Mouse (Mus musculus) common myeloid progenitor, adult 5-6 weeks (primary cell): Measurements from ENCODE around the gene Islr2. TPM values are rescaled to one million over a fixed set of nuclear protein-coding genes. Genes with fewer than 3 reads are reported as not detected.
A peak's percentile ranks its signal among the peaks of the same experiment; 100 is the strongest.

Experiments
- ATAC-seq: replicated peaks from 2 replicates; pipeline ENCODE4 v1.8.0; 2016; ENCODE audit warnings: low read depth, mild to moderate bottlenecking, moderate TSS enrichment, inconsistent platforms; ENCODE audit not compliant: poor library complexity, severe bottlenecking
- total RNA-seq: library from RNA; stranded (forward); fragments of 200-1000, 187-1606 nt; gene quantifications from 2 replicates; pipeline ENCODE4 v1.2.3, GENCODE M21; 2017

The Islr2 gene
- total RNA-seq, 1 experiment from 2014 or later, result not detected

DNA sequence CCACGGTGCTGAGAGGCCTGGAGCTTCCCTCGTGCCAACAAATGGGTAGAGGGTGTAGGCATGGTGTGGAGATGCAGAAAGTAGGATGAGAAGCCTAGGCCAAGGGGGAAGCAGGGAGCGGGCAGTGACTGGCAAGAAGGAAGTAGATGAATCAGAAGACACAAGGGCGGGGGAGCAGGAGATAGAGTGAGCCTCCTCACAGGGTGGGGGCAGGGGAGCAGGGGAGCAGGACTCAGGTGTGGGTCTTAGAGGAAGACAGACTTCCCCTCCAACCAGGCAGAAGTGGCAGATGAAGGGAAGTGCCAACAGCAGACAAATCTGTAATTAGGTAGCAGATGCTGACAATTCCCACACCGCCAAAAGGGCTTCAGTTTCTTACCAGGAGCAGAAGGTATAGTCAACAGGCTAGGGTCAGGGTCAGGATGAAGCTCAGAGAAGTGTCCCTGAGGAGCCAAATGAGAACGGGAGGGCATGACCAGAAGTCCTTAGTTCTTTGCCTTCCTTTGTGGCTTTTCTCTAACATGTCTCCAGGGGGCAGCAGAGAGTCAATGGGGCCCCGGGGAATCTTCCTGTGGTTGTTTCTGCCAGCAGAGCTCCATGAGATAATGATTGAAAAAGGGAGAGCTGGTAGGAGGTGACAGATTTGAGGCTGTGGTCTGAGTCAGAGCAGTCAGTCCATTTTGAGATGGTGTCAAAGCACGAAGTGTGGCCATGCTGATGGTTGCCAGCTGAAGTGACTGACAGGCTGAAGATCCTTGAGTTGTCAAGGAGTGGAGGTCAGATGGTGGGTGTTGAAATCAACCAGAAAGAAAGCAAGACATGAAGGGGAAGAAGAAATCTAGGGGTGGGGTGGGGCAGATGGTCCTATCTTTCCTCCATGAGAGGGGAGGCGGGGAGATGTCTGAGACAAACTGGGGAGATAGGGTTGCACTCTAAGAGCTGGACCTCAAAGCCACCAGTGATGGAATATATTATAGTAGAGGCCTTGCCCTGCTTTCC, 22.1 kb upstream of the Islr2 start:
- ATAC-seq, result peak; percentile 68

DNA sequence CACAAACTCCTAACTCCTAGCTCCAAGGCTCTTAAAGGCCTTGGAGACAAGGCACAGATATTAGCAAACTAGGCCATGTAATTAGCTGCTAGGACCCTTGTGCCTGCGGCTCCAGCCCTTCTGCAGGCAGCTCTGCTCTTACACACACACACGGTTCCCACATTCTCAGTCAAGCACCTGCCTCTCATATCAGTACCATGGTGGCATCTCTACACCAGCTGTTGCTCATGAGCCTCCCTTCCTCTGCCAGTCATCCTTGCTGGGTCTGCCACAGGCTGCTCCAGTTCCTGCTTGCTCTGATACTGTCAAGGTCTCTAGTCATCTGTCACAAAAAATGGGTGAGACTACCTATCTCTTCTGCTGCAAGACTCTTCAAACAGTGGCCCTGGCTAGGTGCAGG, 20.2 kb upstream of the Islr2 start:
- ATAC-seq, result no peak

DNA sequence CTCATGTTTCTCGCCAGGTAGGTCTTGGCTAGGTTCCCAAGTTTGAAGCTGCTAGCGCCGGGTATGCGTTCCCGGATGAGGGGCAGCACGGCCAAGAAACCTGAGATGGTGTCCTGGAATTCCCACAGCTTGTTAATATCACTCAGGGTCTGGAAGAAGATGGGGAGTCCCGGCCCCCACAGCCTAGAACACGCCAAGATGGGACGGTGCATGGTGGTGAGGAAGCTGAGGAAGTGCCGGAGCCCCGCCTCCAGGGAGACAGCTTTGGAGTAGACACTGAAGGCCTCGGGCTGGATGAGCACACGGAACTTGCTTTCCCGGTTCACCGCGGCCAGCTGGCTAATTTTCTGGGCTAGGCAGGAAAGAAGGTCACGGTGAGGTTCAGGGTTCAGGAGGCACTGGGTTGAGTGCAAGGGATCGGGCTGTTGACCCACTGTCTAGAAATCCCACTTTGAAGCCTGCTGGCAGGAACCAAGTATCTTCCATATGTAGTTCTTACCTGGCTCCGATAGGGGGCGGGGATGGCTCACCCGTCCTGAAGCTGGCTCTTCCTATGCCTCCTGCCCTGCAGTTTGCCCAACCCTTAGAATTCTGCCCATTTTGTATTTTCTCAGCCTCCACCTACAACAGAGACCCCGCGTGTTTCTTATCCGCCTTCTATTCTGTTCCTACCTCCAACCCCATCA, 16.2 kb upstream of the Islr2 start:
- peak; percentile 62; the same call in 1 of the 2 replicates for ATAC-seq

DNA sequence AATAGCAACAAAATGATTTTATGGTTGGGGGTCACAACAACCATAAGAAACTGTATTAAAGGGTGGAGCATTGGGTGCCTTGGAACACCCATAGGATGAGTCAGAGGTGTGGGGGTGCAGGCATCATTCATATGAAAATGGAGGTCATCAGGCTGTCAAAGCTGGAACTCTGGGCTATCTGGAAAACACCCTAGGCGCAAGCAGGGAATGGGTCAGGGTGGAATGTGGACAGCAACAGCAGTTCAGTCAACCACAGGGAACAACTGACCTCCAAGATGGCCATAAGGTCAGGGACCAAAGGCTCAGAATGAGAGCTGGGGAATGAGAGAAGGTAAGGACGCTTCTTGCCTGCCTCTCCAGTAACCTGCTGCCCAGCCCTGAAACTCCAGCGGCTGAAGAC, 14.4 kb upstream of the Islr2 start:
- ATAC-seq, result no peak

DNA sequence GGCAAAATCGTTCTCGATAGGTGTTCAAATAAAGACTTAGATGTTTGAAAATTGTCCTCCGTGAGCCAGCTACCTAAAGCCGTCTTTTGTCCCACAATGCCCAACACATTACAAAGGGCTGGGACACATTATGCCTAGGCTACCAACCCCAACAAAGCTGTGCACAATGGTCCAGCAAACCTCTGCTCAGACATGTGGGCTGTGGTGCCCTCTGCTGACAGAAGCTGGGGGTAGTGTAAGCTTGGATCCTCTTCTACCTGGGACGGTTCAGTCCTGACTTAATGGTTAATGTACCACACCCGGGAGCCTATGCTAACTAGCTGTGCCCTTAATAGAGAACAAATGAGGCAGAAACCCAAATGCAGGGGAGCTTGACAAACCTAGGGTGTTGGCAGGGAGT, 12.3 kb upstream of the Islr2 start:
- ATAC-seq, result peak; percentile 24

DNA sequence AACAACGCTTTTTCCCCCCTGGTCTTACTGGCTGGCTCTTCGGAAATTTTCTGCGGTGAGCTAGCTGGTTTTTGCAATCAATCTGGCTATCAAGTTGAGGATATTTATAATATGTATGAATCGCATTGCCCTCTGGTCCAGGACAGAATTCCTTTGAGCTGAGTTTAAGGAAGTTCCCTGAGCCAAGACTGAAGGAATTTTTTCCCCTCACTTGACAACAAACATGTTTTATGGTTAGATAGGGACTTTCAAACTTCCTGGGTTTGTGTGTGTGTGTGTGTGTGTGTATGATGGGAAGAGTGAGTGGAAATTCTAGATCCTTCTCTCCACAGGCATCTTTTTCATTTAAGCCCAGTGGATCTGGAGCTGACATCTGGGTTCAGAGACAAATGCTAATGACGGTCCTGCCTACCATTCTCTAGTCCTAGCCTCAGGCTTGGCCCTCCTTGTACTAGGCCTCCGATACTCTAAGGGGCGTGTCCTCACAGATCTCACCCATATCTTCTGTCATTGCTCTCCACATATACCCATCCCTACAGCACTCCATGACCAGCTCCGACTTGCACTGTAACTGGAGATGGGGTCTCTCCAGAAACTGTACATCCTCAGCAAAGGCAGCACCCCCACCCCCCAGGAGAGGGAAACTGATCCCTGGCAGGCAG, 10.5 kb upstream of the Islr2 start:
- ATAC-seq, result no peak

DNA sequence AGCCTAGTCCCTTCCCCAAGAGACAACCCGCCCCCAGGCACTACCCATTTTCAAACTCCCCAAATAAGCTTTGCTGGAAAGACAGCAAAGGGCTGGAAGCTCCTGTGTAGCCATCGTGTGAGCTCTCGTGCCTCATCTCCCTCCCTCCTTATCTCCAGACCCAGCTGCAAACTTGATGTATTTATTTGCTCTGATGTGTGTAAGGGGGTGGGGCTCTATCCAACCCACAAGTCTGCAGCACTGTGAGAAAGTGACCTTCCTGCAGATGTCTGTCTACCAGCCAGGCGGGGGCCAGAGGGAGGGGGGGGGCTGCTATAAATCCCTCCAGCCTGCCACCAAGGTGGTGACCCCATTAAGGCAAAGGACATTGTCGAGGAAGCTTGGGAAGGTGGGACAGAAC, 9.7 kb upstream of the Islr2 start:
- ATAC-seq, result peak; percentile 79

DNA sequence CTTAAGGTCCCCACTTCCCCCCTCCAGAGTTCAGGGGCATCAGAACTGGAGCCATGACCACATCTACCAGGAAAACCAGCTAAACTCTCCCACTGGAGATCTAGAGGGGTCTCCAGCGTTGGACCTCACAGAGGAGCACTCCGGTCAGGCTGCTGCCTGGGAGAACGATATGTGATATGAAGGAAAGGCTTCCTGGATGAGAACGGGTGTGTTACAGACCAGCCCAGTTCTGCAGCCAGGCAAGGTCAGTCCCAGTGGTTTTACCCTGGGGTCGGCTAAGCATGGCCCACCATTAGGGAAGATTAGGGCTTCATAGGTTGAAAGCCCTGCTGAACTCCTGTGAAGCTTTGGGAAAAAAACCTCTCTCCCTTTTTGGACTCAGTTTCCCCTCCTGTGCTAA, 9.3 kb upstream of the Islr2 start:
- no peak for ATAC-seq

DNA sequence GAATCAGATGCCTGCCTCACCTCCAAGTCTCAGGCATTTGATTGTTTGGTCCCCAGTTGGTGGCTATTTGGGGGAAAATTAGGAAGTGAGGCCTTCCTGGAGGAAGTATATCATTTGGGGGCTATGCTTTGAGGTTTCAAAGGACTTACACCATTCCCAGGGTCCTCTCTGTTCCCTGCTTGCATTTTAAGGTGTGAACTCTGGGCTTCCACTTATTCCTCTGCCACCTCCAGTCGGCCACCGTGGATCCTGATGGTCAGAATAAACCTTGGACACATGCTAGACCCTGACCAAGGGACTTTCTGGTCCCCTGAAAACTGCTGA, 6.1 kb upstream of the Islr2 start:
- no peak for ATAC-seq

DNA sequence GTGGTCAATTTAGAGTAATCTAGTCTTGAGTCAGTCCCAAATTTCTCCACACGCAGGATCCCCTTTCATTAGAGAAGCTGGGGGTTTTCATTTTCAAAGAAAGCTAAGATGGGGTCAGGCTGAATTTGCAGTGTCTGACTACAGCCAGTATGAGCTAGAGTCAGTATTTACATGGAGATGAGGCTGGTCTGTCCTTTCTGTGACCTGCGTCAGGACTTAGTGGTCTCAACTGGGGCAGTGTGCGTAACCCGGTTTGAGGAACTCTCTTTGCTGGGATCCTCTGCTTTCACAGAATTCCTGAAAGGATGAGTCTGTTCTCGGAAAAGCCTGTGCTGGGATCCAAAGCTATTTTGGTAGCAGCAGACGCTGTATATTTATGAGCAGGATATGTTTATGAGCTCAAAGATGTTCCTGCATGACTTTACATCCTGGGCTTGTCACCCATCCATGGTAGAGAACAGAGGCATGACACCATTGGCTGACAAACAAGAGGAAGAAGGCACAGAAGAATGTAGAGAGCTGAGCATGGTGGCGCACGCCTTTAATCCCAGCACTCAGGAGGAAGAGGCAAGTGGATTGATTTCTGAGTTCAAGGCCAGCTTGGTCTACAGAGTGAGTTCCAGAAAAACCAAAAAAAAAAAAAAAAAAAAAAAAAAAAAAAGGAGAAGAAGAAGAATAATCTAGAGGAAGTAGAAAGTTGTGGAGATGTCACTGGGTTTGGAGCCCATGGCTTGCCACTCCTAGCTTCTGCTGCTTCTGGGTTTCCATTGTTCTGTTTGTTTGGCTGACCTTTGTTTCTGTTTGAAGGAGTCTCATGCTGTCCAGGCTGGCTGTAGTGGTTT, 5.6 kb upstream of the Islr2 start:
- no peak for ATAC-seq

DNA sequence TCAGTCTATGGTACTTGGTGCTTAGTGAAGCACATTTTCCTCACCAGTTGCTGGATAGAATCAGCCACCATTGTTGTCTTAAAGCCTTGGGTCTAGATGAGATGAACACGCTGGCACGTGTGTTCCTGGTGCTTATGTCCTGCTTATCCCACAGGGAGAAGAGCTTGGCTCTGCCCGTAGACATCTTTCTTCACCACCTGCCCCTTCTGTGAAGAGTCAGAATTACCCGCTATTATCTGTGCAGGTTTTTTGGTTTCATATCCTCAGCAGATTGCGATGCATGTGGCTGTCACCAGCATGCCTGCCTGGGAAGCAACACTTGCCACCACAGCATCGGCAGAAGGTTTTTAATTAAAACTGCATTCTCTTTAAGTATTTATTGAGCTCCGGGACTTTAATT, 1.9 kb upstream of the Islr2 start:
- ATAC-seq, result no peak

DNA sequence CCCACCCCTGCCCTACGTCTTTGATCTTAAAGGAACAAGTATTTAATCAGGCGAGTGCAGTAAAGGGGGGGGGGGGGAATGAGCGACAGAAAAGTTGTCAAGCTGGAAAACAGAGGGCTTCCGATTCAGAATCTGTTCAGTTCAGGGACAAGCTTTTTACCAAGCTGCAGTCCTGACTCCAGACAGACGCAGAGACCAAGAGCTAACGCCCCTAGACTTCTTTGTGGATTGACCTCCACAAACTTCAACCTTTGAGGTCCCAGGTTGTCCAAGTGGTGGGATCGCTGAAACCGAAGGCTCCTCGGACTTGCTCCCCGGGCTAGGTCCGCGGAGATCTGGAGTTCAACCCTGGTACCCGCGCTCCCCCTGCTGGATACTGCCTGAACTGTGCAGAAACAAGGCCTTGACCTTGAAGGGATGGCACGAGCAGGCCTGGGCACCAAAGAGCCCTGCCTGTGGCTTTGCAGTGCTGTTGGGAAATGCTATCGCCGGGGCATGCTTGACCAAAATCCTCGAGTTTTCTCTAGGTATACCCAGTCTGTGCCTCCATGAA, 405 bp upstream of the Islr2 start:
- ATAC-seq, result peak; percentile 83

DNA sequence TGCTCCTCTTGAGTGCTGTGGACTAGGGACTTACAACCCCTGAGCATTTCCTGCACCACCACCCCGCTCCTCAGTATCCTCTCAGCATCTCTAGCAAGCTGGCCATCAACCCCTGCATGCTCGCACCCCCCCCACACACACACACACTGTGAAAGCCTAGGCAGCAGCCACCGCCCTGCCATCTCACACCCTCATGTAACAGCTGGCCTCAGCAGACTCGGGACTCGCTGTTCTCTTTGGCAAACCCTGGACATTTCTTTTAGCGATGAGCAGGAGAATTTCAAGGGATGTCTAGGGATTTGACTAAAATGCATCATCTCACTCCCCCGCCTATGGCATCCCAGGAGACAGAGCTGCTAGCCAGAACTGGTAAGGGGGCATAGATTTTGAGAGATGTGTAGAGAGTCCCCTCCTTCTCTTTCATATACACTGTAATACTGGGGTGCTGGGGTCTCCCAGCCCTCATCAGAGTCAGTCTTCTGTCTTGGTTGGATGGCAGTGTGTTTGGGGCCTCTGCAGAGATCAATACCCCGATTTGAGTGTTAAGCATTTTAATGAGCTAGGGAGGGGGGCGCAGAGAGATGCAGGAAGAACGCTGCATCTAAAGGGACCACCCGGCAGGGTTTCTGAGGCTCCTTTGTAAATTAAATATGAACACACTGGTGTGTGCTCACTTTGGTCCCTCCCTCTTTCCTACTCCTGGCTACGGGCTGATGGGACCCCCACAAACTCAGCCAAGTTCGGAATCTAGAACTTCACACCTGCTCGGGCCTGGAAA, 1.3 kb downstream of the Islr2 start:
- no peak for ATAC-seq

DNA sequence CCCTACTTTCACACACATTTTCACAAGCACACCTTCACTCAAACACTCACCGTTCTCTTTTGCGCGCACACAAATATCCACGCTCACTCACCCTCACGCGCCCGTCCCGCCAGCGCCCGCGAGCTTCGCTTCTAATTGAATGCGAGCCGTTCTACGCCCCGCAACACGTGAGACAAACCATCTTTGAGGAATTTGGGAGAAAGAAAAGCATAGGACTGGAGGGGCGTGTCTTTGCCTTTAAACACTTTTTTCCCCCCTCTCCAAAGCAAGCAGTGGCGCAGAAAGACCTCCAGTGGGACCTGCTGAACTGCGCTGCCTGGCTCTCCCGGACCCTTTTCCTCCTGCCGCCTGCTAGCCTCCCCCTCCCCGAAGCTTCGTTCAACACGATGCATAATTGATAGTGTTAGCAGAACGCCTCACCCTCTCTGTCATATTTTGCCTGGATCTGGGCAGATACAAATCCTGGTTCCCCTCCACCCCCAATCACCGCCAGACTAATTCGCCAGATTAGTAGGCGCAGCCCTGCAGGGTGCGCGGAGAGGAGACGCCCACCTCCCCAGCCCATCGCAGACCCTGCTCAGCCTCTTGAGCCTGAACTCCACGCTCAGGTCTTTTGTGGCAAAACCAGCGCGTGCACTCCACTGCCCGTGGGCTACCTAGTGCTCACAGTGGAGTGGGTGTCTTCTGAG, 2.1 kb downstream of the Islr2 start:
- ATAC-seq, result no peak

DNA sequence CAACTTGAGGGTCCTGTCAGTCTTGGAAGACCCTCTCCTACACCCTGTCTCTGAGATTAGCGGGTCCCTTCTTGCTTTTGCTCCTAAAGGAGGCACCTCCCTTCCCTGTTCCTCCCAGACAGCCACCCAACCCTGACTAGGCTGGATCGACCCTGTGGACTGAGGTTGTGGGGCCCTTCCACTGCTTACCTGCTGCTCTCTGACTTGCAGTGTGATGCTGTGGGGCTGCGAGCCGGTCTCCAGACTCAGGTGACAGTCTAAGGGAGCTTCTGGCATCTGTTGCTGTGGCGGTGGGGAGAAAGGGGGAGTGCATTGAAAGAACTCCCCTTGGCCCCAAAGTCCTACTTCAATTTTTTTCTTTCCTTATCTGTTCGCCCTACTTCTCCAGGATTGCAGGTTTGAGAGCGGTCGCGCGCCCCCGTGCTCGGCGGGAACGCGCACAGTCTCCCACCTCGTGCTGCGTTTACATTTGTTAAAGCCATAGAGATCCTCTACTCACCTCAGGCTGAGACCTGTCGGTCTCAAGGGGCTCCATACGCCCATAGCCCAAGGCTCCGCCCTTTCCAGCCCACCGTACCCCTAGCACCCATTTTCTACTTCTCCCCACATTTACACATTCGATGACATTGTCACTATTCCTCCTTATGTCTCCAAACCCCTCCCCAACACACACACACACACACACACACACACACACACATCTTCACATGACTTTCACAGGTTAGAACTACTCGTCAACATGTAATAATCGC, 2.9 kb downstream of the Islr2 start:
- no peak for ATAC-seq

DNA sequence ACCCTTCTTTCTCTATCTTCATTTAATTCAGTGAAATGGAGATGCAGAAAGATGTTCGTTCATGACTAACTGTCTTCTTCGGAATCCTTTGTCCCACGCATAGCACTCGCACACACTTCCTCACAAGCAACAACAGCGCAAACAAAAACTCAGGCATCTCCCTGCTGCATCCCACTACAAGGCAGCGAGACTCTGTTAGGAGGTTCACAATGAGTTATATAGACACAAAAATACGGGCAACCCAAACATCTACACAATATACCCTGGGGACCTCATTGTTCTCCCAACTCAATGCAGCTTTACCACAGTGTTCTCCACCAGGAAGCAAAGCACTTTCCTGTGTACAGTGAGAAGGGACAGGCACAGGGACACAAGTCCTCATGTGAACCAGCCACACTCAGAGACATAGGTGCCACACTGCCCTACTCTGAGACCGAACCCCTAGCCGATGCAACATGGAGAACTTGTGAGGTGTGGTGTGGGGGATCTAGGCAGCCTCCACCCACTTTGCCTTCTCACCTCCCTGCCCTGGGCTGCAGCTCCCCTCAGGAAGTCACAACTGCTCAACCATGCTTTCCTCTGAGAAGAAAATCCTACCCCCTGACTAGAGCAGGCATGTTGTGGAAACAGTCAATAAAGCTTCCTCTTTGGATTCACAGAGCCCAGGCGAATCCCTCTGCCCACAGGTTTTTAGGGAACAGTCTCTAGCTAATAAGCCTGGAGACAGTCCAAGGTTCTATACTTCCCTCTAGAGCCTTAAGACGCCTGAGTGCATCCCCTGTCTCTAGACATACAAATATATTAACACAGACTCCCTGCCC, 3.6 kb downstream of the Islr2 start:
- no peak for ATAC-seq
